Mouse (Mus musculus): ENCODE data around the gene Reg2.
"Not testable (repeated sequence)": the region's sequence is repeated elsewhere in the genome, so short reads cannot be mapped to it uniquely, and the experiment has no call there.

Reg2 gene

GRCm38 (mm10) chr6:78395323-78395722 is at the start of gene Reg2:
TSS of gene Reg2 (plus strand) at chr6:78395623.
- DNase-seq (ENCODE audit: low read depth) = not testable (repeated sequence)

- DNase-seq (ENCODE audit: low read depth) = no peak
These were observed 33.4 kb upstream of the Reg2 start for GRCm38 (mm10) chr6:78361971-78362563.

- no peak for DNase-seq (ENCODE audit: low read depth)
These were observed 25.1 kb upstream of the Reg2 start, which contains the start of gene Reg3b for GRCm38 (mm10) chr6:78370357-78370756. TSS of gene Reg3b (plus strand) at chr6:78370657.

- no peak for DNase-seq (ENCODE audit: low read depth)
These were observed 16.7 kb upstream of the Reg2 start, which contains the start of gene Reg3d for GRCm38 (mm10) chr6:78378765-78379164. TSS of gene Reg3d (minus strand) at chr6:78378865.

- DNase-seq (ENCODE audit: low read depth) = no peak
These were observed 15.0 kb upstream of the Reg2 start, which contains the start of gene Reg3a for GRCm38 (mm10) chr6:78380409-78380808. TSS of gene Reg3a (plus strand) at chr6:78380709.

GRCm38 (mm10) chr6:78385609-78386008 is 9.8 kb upstream of the Reg2 start:
- no peak for DNase-seq (ENCODE audit: low read depth)

- DNase-seq (ENCODE audit: low read depth) = not testable (repeated sequence)
These were observed 27.0 kb downstream of the Reg2 start, which contains the start of gene Reg1 for GRCm38 (mm10) chr6:78422411-78422810. TSS of gene Reg1 (plus strand) at chr6:78422711.

GRCm38 (mm10) chr6:78425497-78425896 is 30.1 kb downstream of the Reg2 start:
- no peak for DNase-seq (ENCODE audit: low read depth)

GRCm38 (mm10) chr6:78447202-78447601 is 51.8 kb downstream of the Reg2 start:
- no peak for DNase-seq (ENCODE audit: low read depth)

- DNase-seq (ENCODE audit: low read depth) = no peak
These were observed 53.0 kb downstream of the Reg2 start for GRCm38 (mm10) chr6:78448409-78448808.

GRCm38 (mm10) chr6:78452804-78453203 is 57.4 kb downstream of the Reg2 start:
- no peak for DNase-seq (ENCODE audit: low read depth)

Data from naive thymus-derived CD4-positive, alpha-beta T cell, adult 2 months (primary cell).